Mouse (Mus musculus): ENCODE measurements around the gene Mpzl3. TPM values are rescaled to one million over a fixed set of nuclear protein-coding genes. Genes with fewer than 3 reads are reported as not detected.

The Mpzl3 gene
- polyA plus RNA-seq, 1 experiment = 3.1 TPM

DNA sequence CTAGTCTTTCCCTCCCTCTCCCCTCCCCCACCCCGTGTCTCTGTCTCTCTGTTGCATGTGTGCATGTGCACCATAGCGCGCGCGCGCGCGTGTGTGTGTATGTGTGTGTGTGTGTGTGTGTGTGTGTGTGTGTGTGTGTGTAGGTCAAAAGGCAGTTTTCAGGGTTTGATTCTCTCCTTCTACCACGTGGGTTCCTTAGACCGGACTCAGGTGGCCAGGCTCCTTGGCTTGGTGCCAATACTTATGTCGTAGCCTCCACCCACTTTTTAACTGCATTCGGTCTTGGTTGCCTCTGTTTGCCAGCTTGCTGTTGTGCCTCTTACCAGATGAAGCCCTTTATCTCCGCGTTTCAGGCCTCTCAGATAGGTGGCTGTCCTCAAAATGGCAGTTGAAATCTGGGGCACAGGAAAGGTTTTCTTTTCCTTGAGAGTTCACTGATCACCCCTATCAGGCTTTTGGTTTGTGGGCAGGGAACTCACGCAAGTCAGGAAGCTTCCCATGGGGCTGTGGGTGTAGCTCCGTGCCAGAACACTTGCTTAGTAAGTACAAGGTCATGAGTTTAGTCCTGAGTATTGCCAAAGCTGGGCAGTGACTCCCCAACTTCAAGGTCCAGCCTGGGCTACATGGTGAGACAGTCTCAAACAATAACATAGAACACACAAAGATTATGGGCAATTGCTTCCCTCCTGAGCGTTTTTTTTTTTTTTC is 13.7 kb upstream of the Mpzl3 start:
- no peak for TF ChIP-seq CTCF (IDR thresholded peaks at IDR 0.05; ENCODE audit: extremely low read depth, insufficient read depth, low read length)
- TF ChIP-seq POLR2A (IDR thresholded peaks at IDR 0.05; ENCODE audit: extremely low read depth, insufficient read depth, low read length) = no peak
- Histone ChIP-seq H3K4me3 (ENCODE audit: insufficient read depth, low read length) (no peak overlapping the region), H3K27ac (ENCODE audit: insufficient read depth, low read length) (no peak overlapping the region), H3K4me1 (ENCODE audit: control insufficient read depth, insufficient read depth, low read length) (no peaks in the 10 kb centered on the region)

GRCm38 (mm10) chr9:45042056-45042720 is 12.8 kb upstream of the Mpzl3 start:
- Histone ChIP-seq H3K4me3 (ENCODE audit: insufficient read depth, low read length) (no peak overlapping the region), H3K4me1 (ENCODE audit: control insufficient read depth, insufficient read depth, low read length) (no peaks in the 10 kb centered on the region), H3K27ac (ENCODE audit: insufficient read depth, low read length) (no peak overlapping the region)
- TF ChIP-seq POLR2A (IDR thresholded peaks at IDR 0.05; ENCODE audit: extremely low read depth, insufficient read depth, low read length) (no peak), CTCF (IDR thresholded peaks at IDR 0.05; ENCODE audit: extremely low read depth, insufficient read depth, low read length) (no peak)

GRCm38 (mm10) chr9:45042947-45043346 is 12.0 kb upstream of the Mpzl3 start:
- no peaks in the 10 kb centered on the region for H3K4me1 ChIP-seq (ENCODE audit: control insufficient read depth, insufficient read depth, low read length)
- H3K4me3 ChIP-seq (ENCODE audit: insufficient read depth, low read length) = no peak overlapping the region
- H3K27ac ChIP-seq (ENCODE audit: insufficient read depth, low read length) = no peak overlapping the region
- no peak for TF ChIP-seq POLR2A (IDR thresholded peaks at IDR 0.05; ENCODE audit: extremely low read depth, insufficient read depth, low read length)
- no peak for TF ChIP-seq CTCF (IDR thresholded peaks at IDR 0.05; ENCODE audit: extremely low read depth, insufficient read depth, low read length)

DNA sequence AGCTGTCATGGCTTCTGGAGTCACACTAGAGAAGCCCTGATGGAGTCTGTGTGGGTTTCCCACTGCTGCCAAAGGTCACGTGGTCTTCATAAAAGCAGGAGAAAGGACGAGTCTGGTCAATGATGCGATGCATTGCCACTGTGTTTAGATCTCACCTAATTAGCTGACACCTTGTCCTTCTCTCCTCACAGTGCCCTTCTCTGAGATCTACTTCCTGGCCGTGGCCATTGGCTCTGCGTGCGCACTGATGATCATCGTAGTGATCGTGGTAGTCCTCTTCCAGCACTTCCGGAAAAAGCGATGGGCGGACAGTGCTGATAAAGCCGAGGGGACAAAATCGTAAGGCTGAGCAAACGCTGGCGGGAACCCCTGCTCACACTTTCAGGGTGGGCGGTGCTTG is 8.0 kb upstream of the Mpzl3 start:
- Histone ChIP-seq H3K4me3 (ENCODE audit: insufficient read depth, low read length) (no peak overlapping the region), H3K4me1 (ENCODE audit: control insufficient read depth, insufficient read depth, low read length) (no peaks in the 10 kb centered on the region), H3K27ac (ENCODE audit: insufficient read depth, low read length) (no peak overlapping the region)
- no peak for TF ChIP-seq CTCF (IDR thresholded peaks at IDR 0.05; ENCODE audit: extremely low read depth, insufficient read depth, low read length)
- TF ChIP-seq POLR2A (IDR thresholded peaks at IDR 0.05; ENCODE audit: extremely low read depth, insufficient read depth, low read length) = no peak

DNA sequence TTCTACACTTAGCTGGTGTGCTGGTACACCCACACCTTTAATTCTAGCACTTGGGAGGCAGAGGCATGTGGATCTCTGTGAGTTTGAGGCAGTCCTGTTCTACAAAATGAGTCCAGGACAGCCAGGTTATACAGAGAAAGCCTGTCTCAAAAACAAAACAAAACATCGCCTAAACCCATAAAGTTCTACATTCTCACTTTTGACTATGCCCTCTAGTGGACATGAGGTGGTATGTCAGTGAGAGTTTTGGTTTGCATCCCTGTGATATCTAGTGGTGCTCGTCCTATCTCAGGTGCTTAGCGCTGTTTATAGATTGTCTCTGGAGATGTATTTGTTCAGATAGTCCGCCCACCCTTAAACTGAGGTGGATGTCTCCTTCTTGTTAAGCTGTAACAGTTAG is 6.5 kb upstream of the Mpzl3 start:
- TF ChIP-seq POLR2A (IDR thresholded peaks at IDR 0.05; ENCODE audit: extremely low read depth, insufficient read depth, low read length) = no peak
- TF ChIP-seq CTCF (IDR thresholded peaks at IDR 0.05; ENCODE audit: extremely low read depth, insufficient read depth, low read length) = peak; percentile 59
- H3K4me1 ChIP-seq (ENCODE audit: control insufficient read depth, insufficient read depth, low read length) = no peaks in the 10 kb centered on the region
- no peak overlapping the region for H3K27ac ChIP-seq (ENCODE audit: insufficient read depth, low read length)
- no peak overlapping the region for H3K4me3 ChIP-seq (ENCODE audit: insufficient read depth, low read length)

GRCm38 (mm10) chr9:45049731-45050130 is 5.3 kb upstream of the Mpzl3 start:
- Histone ChIP-seq H3K4me3 (ENCODE audit: insufficient read depth, low read length) (no peak overlapping the region), H3K27ac (ENCODE audit: insufficient read depth, low read length) (no peak overlapping the region), H3K4me1 (ENCODE audit: control insufficient read depth, insufficient read depth, low read length) (no peaks in the 10 kb centered on the region)
- no peak for TF ChIP-seq CTCF (IDR thresholded peaks at IDR 0.05; ENCODE audit: extremely low read depth, insufficient read depth, low read length)
- TF ChIP-seq POLR2A (IDR thresholded peaks at IDR 0.05; ENCODE audit: extremely low read depth, insufficient read depth, low read length) = no peak

- TF ChIP-seq CTCF (IDR thresholded peaks at IDR 0.05; ENCODE audit: extremely low read depth, insufficient read depth, low read length) = no peak
- no peak for TF ChIP-seq POLR2A (IDR thresholded peaks at IDR 0.05; ENCODE audit: extremely low read depth, insufficient read depth, low read length)
- Histone ChIP-seq H3K4me1 (ENCODE audit: control insufficient read depth, insufficient read depth, low read length) (no peaks in the 10 kb centered on the region), H3K27ac (ENCODE audit: insufficient read depth, low read length) (no peak overlapping the region), H3K4me3 (ENCODE audit: insufficient read depth, low read length) (no peak overlapping the region)
Observed at GRCm38 (mm10) chr9:45050301-45050700, 4.7 kb upstream of the Mpzl3 start.

DNA sequence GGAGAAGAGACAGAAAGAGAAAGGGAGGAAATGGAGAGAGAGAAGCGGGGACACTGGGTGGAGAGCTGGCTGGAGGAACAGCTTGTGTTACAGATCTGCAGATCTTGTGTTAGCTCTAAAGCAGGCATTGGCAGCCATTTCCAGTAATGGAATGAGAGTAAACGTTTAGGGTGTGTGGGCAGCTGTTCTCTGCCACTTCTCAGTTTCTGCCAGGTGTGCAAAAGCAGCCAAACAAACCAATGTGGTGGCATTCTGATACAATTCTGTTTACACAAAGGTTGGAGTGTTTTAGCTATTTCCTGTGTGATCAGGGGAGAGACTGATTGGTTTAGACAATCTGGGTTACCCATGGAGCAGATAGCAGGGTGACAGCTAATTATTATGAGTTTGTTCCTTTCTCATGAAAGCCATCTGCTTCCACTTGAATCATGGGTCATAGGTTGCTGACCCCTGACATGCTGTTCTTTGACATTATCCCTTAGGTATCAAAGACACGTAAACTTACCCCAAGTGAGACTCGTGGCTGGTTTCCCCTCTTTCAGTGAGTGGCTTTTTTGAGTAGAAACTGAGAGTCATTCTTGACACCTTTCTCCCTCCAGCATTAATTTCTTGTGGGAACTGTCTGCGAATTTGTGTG is 3.4 kb downstream of the Mpzl3 start:
- Histone ChIP-seq H3K4me3 (ENCODE audit: insufficient read depth, low read length) (no peak overlapping the region), H3K4me1 (ENCODE audit: control insufficient read depth, insufficient read depth, low read length) (no peaks in the 10 kb centered on the region), H3K27ac (ENCODE audit: insufficient read depth, low read length) (no peak overlapping the region)
- TF ChIP-seq CTCF (IDR thresholded peaks at IDR 0.05; ENCODE audit: extremely low read depth, insufficient read depth, low read length) = no peak
- TF ChIP-seq POLR2A (IDR thresholded peaks at IDR 0.05; ENCODE audit: extremely low read depth, insufficient read depth, low read length) = no peak

DNA sequence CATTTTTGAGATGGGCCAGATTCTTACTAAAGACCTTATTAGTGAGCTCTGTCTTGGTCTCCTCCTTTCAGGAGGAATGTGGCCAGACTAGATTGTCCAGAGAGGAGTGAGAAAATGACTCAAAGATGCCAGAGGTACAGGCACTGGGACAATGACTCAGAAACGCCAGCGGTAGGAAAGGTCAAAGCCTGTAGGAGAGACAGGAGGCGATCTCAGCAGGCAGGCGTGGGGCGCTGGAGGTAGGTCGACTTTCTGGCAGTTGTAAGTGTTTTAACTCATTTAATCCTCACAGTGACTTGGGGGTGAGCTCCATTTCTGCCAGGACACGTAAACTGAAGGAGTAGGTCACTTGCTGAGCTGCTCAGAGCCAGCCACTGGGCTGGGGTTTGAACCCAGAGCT is 5.2 kb downstream of the Mpzl3 start:
- Histone ChIP-seq H3K4me1 (ENCODE audit: control insufficient read depth, insufficient read depth, low read length) (no peaks in the 10 kb centered on the region), H3K4me3 (ENCODE audit: insufficient read depth, low read length) (no peak overlapping the region), H3K27ac (ENCODE audit: insufficient read depth, low read length) (no peak overlapping the region)
- TF ChIP-seq POLR2A (IDR thresholded peaks at IDR 0.05; ENCODE audit: extremely low read depth, insufficient read depth, low read length) (no peak), CTCF (IDR thresholded peaks at IDR 0.05; ENCODE audit: extremely low read depth, insufficient read depth, low read length) (no peak)

DNA sequence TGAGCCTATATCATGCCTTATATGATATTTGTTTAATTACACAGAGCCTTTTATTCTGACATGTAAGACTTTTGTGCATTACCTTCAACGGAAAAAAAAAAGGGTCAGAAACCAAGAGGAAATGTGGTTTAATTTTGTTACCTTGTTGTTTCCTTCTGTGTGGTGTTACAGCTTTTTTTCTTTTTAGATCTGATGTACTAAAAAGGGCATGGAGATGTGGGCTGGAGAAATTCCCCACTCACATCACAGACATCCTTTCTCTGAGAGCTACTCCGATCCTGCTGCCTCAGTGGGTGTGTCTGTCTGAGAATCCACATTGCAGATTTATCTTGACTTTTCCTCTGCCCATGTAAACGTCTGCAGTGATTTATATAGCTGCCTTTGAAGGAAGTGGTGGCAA is 7.7 kb downstream of the Mpzl3 start:
- Histone ChIP-seq H3K4me3 (ENCODE audit: insufficient read depth, low read length) (no peak overlapping the region), H3K4me1 (ENCODE audit: control insufficient read depth, insufficient read depth, low read length) (no peaks in the 10 kb centered on the region), H3K27ac (ENCODE audit: insufficient read depth, low read length) (no peak overlapping the region)
- no peak for TF ChIP-seq POLR2A (IDR thresholded peaks at IDR 0.05; ENCODE audit: extremely low read depth, insufficient read depth, low read length)

Data from cortical plate, adult 2 months (tissue).